Mouse (Mus musculus) liver, adult 2 months (tissue): Measurements from ENCODE around the gene Samd13.

ENCODE experiments used
- CTCF ChIP-seq: fragments of 200-500 bp; IDR thresholded peaks from 2 replicates; pipeline ENCODE4 v1.5.1; 2011; ENCODE audit warnings: low read depth, low read length, control low read depth
- POLR2A ChIP-seq: fragments of 200-500 bp; IDR thresholded peaks from 2 replicates; pipeline ENCODE4 v1.6.1; 2011; ENCODE audit warnings: low read length, control low read depth; ENCODE audit not compliant: insufficient read depth; ENCODE audit errors: extremely low read depth

DNA sequence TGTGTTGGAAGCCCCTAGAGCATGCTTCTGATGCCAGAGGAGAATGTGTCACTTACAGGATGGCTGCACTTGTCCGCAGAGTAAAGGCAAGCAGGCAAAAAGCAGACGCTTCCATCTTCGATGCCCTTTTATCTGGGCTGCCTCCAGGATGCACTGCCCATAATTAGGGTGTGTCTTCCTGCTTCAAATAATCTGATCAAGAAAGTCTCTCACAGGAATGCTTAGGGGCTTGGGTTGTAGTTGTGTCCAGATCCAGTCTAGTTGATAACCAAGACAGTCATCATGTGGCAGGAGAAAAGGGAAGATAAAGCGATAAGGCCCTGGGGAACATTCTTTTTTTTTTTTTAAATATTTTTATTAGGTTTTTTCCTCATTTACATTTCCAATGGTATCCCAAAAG is 69.9 kb downstream of the Samd13 start, which contains the start of gene Dnase2b:
- TF ChIP-seq POLR2A (no peak), CTCF (no peak)
